Mouse (Mus musculus): Measurements from ENCODE around the gene Trpm6.

Trpm6 gene

DNA sequence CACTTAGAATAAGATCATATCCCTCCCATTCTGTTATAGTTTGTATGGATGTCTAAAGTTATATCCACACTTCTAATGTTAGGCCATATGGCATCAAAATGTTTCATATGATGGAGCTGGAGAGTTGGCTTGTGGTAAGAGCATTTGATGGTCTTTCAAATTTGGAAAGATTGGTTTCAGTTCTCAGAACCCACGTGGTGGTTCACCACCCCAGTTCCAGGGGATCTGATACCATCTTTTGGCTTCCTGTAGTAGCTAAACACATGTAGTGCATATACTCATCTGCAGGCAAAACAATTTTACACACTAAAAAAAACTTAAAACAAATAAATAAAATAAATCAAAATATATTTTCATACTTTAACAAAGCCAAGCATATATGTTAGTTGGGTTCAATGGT lies 21.3 kb downstream of the Trpm6 start:
- peak; percentile 69 for DNase-seq (ENCODE audit: low read depth, low spot score)

- no peak for DNase-seq (ENCODE audit: low read depth, low spot score)
These were observed 21.8 kb downstream of the Trpm6 start for GRCm38 (mm10) chr19:18771561-18771960.

GRCm38 (mm10) chr19:18772888-18773488 lies 23.2 kb downstream of the Trpm6 start:
- DNase-seq (ENCODE audit: low read depth, low spot score) = no peak

GRCm38 (mm10) chr19:18774085-18774484 lies 24.3 kb downstream of the Trpm6 start:
- no peak for DNase-seq (ENCODE audit: low read depth, low spot score)

DNA sequence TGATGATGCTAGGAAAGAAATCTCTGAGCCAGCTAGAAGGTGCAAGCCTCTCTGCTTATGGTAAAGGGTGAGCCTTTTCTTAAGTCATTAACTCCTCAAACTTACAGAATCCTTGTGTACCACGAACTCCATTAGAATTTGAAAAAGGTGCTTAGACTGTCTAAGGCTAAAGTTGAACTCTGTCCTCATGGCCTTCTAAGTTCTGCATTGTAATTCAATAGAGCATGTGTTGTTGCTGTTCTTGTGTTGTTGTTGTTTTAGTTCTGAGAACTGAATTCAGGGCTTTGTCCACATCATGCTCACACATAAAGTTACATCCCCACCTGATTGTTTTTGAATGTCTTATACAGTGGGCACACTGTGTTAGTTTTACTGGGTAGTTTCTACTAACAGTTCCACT lies 49.9 kb downstream of the Trpm6 start:
- DNase-seq (ENCODE audit: low read depth, low spot score) = no peak

DNA sequence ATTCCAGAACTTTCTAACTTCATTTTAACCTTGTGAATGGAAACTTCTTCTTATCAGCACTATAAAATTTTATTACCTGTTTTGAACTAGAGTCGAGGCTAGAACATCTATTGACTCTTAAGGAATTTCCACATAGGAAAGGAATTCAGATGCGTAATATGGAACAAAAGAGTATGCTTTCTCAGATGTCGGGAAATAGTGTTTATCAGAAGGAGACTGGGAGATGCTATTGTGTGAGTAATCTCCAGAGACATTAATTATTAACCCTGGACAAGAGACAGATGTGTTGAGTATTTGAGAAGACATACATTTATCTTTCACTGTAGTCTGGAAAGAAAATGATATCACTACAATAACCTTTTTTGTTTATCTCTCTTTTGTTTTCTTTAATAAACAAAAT lies 61.5 kb downstream of the Trpm6 start:
- DNase-seq (ENCODE audit: low read depth, low spot score) = no peak

GRCm38 (mm10) chr19:18815170-18815569 lies 65.4 kb downstream of the Trpm6 start:
- DNase-seq (ENCODE audit: low read depth, low spot score) = no peak

GRCm38 (mm10) chr19:18817425-18817824 lies 67.6 kb downstream of the Trpm6 start:
- DNase-seq (ENCODE audit: low read depth, low spot score) = no peak

DNA sequence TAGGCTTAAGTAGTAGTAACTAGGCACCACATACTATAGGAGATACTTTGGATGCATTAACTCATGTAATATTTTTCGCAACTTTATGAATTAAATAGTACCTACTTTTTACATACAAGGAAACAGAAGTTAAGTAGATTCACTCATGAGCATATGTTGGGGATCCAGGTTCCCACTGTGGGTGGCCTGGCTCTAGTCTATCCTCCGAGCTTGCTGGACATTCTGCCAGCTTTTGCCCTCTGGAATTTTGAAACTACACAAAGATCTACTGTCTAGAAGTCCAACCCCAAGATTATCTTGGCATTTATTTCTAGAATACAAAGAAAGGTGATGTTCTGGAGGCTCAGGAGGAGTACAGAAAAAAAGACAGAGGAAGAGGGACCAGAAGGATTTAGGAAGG lies 78.8 kb downstream of the Trpm6 start:
- no peak for DNase-seq (ENCODE audit: low read depth, low spot score)

GRCm38 (mm10) chr19:18831196-18831595 lies 81.4 kb downstream of the Trpm6 start:
- no peak for DNase-seq (ENCODE audit: low read depth, low spot score)

DNA sequence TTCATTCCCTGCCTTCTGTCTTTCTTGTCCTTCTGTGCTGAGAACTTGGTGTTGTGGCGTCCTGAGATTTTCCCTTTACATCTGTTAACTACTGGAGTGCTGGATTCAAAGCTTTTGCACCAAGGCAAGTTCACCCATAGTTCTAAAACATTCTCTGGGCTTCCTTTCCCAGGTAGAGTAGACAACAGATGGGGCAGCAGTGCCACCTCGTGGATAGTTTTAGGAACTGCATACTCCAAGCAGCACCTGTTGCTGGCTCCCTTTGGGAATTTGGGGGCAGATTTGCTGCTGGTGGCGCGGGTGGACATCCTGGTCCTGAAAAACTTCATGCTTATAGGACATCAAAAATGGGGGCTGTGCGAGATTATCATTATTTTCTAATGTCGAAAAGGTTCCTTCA lies 85.2 kb downstream of the Trpm6 start:
- peak; percentile 57 for DNase-seq (ENCODE audit: low read depth, low spot score)

DNA sequence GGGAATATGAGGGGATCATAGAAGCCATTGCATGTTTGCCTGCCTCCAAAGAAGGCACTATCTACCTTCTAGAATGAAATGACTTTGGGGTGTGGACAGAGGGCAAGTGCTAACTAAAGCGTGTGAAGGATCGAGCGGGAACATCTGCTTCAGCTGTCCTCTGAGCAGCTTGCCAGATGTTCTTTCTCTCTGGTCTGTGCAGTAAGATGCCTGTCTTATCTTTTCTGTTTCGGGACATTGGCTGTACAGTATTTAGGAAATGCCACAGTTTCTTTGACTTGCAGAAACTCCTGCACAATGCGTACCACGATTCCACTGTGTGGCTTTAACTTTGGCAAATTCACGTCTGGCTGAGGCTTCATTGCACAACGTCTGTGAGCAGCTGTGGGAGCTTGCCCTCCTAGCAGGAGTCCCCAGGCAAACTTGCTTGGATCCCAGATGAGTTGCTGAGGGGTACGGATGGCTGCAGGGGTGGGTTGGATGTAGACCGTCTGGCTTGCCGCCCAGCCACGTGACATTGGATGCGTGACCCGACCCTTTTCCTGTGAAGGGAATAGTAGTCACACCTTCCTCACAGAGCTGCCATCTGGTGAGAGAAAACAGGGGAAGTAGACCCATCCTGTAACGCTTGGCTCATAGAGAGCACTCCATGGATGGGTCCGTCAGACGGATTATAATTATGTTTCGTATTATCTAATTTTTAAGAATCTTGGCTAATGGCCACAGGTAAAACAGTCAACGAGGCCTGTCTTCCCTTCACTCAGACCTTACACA lies 92.2 kb downstream of the Trpm6 start:
- DNase-seq (ENCODE audit: low read depth, low spot score) = no peak

DNA sequence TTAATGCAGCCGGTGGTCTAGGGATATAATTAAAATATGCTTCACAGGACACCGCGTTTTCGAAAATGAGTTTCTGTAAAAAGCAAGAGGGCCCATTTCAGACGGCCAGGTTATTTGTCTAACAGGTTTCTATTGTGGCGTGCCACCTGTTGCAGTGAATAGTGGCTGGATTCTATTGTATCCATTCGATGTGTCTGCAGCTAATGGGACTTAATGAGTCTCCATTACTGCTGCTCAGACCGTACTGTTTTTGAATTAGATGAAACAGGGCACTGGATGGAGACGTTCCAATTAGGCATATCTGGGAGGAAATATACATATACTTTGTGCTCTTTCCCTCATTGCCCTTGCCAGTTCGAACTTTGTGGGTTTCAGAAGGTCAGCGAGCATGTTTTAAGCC lies 92.8 kb downstream of the Trpm6 start:
- no peak for DNase-seq (ENCODE audit: low read depth, low spot score)

- DNase-seq (ENCODE audit: low read depth, low spot score) = no peak
These were observed 96.6 kb downstream of the Trpm6 start for GRCm38 (mm10) chr19:18846336-18846735.

DNA sequence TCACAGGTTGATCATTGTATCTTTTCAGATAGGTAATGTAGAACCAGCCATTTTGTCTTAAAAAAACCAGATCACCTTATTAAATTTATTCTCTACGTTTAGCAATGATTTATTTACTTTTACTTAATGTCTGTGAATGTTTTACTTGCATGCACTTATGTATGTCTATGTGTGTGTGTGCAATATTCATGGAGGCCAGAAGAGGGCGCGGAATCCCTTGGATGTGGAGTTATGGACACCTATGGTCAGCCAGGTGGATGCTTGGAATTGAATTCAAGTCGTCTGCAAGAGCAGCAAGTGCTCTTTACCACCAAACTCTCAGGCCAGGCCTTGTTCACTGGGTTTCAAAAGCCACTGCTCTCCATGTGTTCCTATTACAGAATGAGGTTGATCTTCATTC lies 118.5 kb downstream of the Trpm6 start:
- no peak for DNase-seq (ENCODE audit: low read depth, low spot score)

DNA sequence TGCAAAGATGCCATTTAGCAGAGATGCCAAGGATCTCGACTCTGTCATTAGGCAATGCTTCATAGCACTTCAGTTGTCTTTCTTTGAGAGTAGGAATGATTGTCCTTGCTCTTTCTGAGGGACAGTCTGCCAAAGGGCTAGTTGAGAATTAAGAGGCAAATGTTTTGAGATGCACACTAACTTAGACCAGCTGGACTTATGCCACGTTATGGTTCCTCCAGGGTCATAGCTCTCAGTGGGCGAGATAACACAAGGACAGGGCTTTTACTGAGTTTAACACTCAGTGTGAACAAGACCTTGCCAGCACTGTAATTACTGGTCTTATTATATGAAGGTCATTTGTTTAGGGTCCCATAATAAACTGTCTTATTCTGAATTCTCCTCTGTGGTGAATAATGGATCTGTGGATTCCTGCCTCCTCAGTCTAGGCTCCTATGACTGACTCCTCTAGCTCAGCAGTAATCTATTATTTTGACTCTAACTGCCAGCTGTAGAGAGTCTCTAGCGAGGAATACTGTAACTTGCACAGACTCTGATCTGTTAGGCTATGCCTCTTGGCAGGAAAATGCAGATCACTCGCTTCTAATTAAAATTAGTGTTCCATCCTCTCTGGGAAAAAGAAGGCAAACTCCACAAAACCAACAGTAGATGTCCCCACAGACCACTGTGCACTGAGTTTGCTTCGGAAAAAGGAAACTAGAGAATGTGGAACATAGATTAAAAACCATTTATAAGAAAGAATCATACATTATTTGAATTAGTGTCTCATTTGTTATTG lies 123.2 kb downstream of the Trpm6 start:
- DNase-seq (ENCODE audit: low read depth, low spot score) = no peak

- no peak for DNase-seq (ENCODE audit: low read depth, low spot score)
These were observed 124.2 kb downstream of the Trpm6 start for GRCm38 (mm10) chr19:18873709-18874644.

DNA sequence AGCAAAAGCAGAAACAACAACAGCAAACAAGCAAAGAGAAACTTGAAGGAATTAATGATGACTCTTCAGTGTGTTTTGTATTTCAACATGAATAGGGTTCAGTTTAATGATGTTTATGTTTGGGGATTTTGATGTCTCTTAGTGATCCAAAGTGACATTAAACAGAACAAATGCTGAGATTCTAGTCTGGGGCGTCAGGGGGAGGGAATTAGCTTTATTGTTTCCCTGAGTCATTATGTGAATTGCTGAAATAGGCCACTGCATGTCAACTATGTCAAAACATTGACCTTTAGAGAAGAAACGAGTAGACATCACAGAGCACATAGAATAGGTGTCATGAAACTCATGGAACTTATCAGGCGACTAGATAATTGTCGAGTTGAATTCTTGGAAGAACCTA lies 129.5 kb downstream of the Trpm6 start:
- no peak for DNase-seq (ENCODE audit: low read depth, low spot score)

- DNase-seq (ENCODE audit: low read depth, low spot score) = no peak
These were observed 131.4 kb downstream of the Trpm6 start for GRCm38 (mm10) chr19:18881162-18881561.

- no peak for DNase-seq (ENCODE audit: low read depth, low spot score)
These were observed 138.0 kb downstream of the Trpm6 start for GRCm38 (mm10) chr19:18887646-18888407.

Measured in CD4-positive helper T cell, adult 2 months (primary cell).